Mouse (Mus musculus) heart, embryonic 14.5 days (tissue): Measurements from ENCODE around the gene Atf6. TPM values are rescaled to one million over a fixed set of nuclear protein-coding genes. Genes with fewer than 3 reads are reported as not detected.
A peak's percentile ranks its signal among the peaks of the same experiment; 100 is the strongest.

Source experiments
- ATAC-seq: fragments of 200-750 bp; cut with Nextera tagmentation; 2 replicates; pipeline ENCODE4 v1.8.0; 2017; ENCODE audit warnings: low read depth, moderate TSS enrichment; ENCODE audit not compliant: insufficient number of reproducible peaks, insufficient read depth, low FRiP score
- H3K27ac ChIP-seq, 2 experiments: fragments of 200-500 bp in 1 of 2; fragments of 300-500 bp in 1 of 2; sonication (generic) in 1 of 2; replicated peaks in 1 of 2; 2 replicates each; pipeline ENCODE4 v1.5.1; 2012 to 2014; ENCODE audit warnings: low read depth in 2 of 2, low read length in 2 of 2, control low read depth in 1 of 2, mild to moderate bottlenecking in 1 of 2, mixed read lengths in 1 of 2; ENCODE audit not compliant: control insufficient read depth in 1 of 2, insufficient read depth in 1 of 2
- H3K27me3 ChIP-seq: fragments of 300-500 bp; sonication (generic); 2 replicates; pipeline ENCODE4 v1.6.1; 2014; ENCODE audit warnings: mild to moderate bottlenecking, low read length, control low read depth; ENCODE audit not compliant: control insufficient read depth, insufficient read depth
- H3K36me3 ChIP-seq: fragments of 300-500 bp; sonication (generic); 2 replicates; pipeline ENCODE4 v1.6.1; 2014; ENCODE audit warnings: mild to moderate bottlenecking, control low read depth, low read length, mixed read lengths; ENCODE audit not compliant: control insufficient read depth, insufficient read depth
- H3K4me1 ChIP-seq, 2 experiments: fragments of 200-500 bp in 1 of 2; fragments of 300-500 bp in 1 of 2; sonication (generic) in 1 of 2; 2 replicates each; pipeline ENCODE4 v1.6.1; 2012 to 2014; ENCODE audit warnings: low read length in 2 of 2, control low read depth in 1 of 2, mixed read lengths in 1 of 2; ENCODE audit not compliant: control insufficient read depth in 2 of 2, insufficient read depth in 2 of 2
- H3K4me2 ChIP-seq: fragments of 300-500 bp; sonication (generic); 2 replicates; pipeline ENCODE4 v1.6.1; 2014; ENCODE audit warnings: mild to moderate bottlenecking, low read length
- H3K4me3 ChIP-seq, 2 experiments: fragments of 200-500 bp in 1 of 2; fragments of 300-500 bp in 1 of 2; sonication (generic) in 1 of 2; 2 replicates each; pipeline ENCODE4 v1.5.1; 2012 to 2014; ENCODE audit warnings: low read length in 2 of 2, mild to moderate bottlenecking in 2 of 2, control low read depth in 1 of 2, low read depth in 1 of 2, moderate library complexity in 1 of 2; ENCODE audit not compliant: control insufficient read depth in 1 of 2, insufficient read depth in 1 of 2
- H3K9ac ChIP-seq: fragments of 300-500 bp; sonication (generic); 2 replicates; pipeline ENCODE4 v1.6.1; 2014; ENCODE audit warnings: mild to moderate bottlenecking, low read length
- H3K9me3 ChIP-seq: fragments of 300-500 bp; sonication (generic); 2 replicates; pipeline ENCODE4 v1.6.1; 2016; ENCODE audit warnings: low read length, control low read depth; ENCODE audit not compliant: control insufficient read depth
- WGBS: fragments of 180-500 bp; shearing (Covaris S2); extraction: QIAGEN DNeasy Blood & Tissue Kit; methylation state at CpG from one replicate; pipeline ENCODE4 v1.1.7; 2014; 5-methylcytosine and 5-hydroxymethylcytosine counted together
- polyA plus RNA-seq: library from polyadenylated mRNA; unstranded; fragments of >200 nt; fragmentation: Nextera tagmentation; extraction: Ambion mirVana; gene quantifications from 2 replicates; pipeline ENCODE4 v1.2.1, GENCODE M21; 2014

Atf6 gene
- polyA plus RNA-seq, 1 experiment from 2014 or later = 14.4 TPM

GRCm38 (mm10) chr1:170892279-170892678, 24.7 kb upstream of the Atf6 start:
- H3K4me3 ChIP-seq = no peak overlapping the region
- 69% methylated on average over 1 of the region's 1 CpGs for WGBS

GRCm38 (mm10) chr1:170891646-170892045, 24.1 kb upstream of the Atf6 start:
- H3K4me1 ChIP-seq = no peaks in the 10 kb centered on the region; a peak in 1 of 4 replicates
- H3K27me3 ChIP-seq = peaks cover under 1% of the 10 kb centered on the region; the same call in 1 of the 2 replicates
- no peak for ATAC-seq
- H3K36me3 ChIP-seq = no peaks in the 10 kb centered on the region
- H3K9me3 ChIP-seq = no peaks in the 10 kb centered on the region
- H3K4me3 ChIP-seq = no peak overlapping the region
- WGBS = 40% methylated on average over 2 of the region's 2 CpGs
- H3K27ac ChIP-seq = no peak overlapping the region
- no peak overlapping the region for H3K9ac ChIP-seq
- no peak overlapping the region for H3K4me2 ChIP-seq

More at GRCm38 (mm10) chr1:170892279-170892678, 24.7 kb upstream of the Atf6 start:
- no peaks in the 10 kb centered on the region for H3K36me3 ChIP-seq
- H3K9me3 ChIP-seq = no peaks in the 10 kb centered on the region
- no peak overlapping the region for H3K4me2 ChIP-seq
- no peak overlapping the region for H3K27ac ChIP-seq
- no peak overlapping the region for H3K9ac ChIP-seq
- no peak for ATAC-seq
- H3K4me1 ChIP-seq = no peaks in the 10 kb centered on the region; a peak in 1 of 4 replicates
- H3K27me3 ChIP-seq = peaks cover 7% of the 10 kb centered on the region

- H3K4me2 ChIP-seq = no peak overlapping the region
- no peak overlapping the region for H3K27ac ChIP-seq
- peaks cover under 1 to 8% of the 10 kb centered on the region in 2 experiments; a peak in 3 of 4 replicates for H3K4me1 ChIP-seq
- H3K9me3 ChIP-seq = no peaks in the 10 kb centered on the region
- no peak overlapping the region for H3K9ac ChIP-seq
- H3K36me3 ChIP-seq = no peaks in the 10 kb centered on the region
- WGBS = 77% methylated on average over 4 of the region's 4 CpGs
- no peaks in the 10 kb centered on the region for H3K27me3 ChIP-seq
- ATAC-seq = no peak
- no peak overlapping the region for H3K4me3 ChIP-seq
Observed at GRCm38 (mm10) chr1:170889310-170889709, 21.7 kb upstream of the Atf6 start.

- no peak overlapping the region for H3K27ac ChIP-seq
- peaks cover 8% of the 10 kb centered on the region; the same call in 1 of the 2 replicates for H3K36me3 ChIP-seq
- H3K4me3 ChIP-seq = no peak overlapping the region
- no peak for ATAC-seq
- 49% methylated on average over 6 of the region's 6 CpGs for WGBS
- no peaks in the 10 kb centered on the region for H3K27me3 ChIP-seq
- H3K4me2 ChIP-seq = no peak overlapping the region
- H3K9me3 ChIP-seq = no peaks in the 10 kb centered on the region
- H3K9ac ChIP-seq = no peak overlapping the region
- H3K4me1 ChIP-seq = peaks cover 4 to 17% of the 10 kb centered on the region in 2 experiments; a peak in 3 of 4 replicates
Observed at GRCm38 (mm10) chr1:170886044-170886458, 18.5 kb upstream of the Atf6 start.

- ATAC-seq = peak; percentile 82
- H3K4me1 ChIP-seq = peaks cover 4 to 17% of the 10 kb centered on the region in 2 experiments; a peak in 3 of 4 replicates
- WGBS = under 1% methylated on average over 45 of the region's 46 CpGs
Observed at GRCm38 (mm10) chr1:170884978-170885561, 17.5 kb upstream of the Atf6 start, which contains the start of the genes Gm26620 and Dusp12. Gm26620 (plus strand) TSS chr1:170885065. Dusp12 (minus strand) TSS chr1:170885540.

GRCm38 (mm10) chr1:170884390-170884789, 16.8 kb upstream of the Atf6 start:
- peak overlapping the region; percentile 94 for H3K9ac ChIP-seq
- H3K4me2 ChIP-seq = peak overlapping the region; percentile 96
- no peaks in the 10 kb centered on the region for H3K9me3 ChIP-seq
- no peak for ATAC-seq
- H3K4me3 ChIP-seq = peak overlapping the region; percentile 60 to 99
- H3K27me3 ChIP-seq = no peaks in the 10 kb centered on the region
- H3K27ac ChIP-seq = no peak overlapping the region
- H3K4me1 ChIP-seq = peaks cover 4 to 17% of the 10 kb centered on the region in 2 experiments; a peak in 3 of 4 replicates
- 20% methylated on average over 8 of the region's 8 CpGs for WGBS
- H3K36me3 ChIP-seq = peaks cover 24% of the 10 kb centered on the region

More at GRCm38 (mm10) chr1:170884978-170885561, 17.5 kb upstream of the Atf6 start, which contains the start of the genes Gm26620 and Dusp12:
- Histone ChIP-seq H3K27ac (peak within 1 kb of the TSS; percentile 32 to 59; a peak in 2 of 4 replicates), H3K4me2 (peak within 1 kb of the TSS; percentile 96), H3K4me3 (peak within 1 kb of the TSS; percentile 60 to 99), H3K9ac (peak within 1 kb of the TSS; percentile 94), H3K27me3 (no peaks in the 10 kb centered on the region), H3K9me3 (no peaks in the 10 kb centered on the region), H3K36me3 (peaks cover 18% of the 10 kb centered on the region)

GRCm38 (mm10) chr1:170882915-170883485, 15.4 kb upstream of the Atf6 start:
- no peak overlapping the region for H3K4me2 ChIP-seq
- no peak overlapping the region for H3K4me3 ChIP-seq
- no peak overlapping the region for H3K27ac ChIP-seq
- no peaks in the 10 kb centered on the region for H3K9me3 ChIP-seq
- peaks cover 4 to 17% of the 10 kb centered on the region in 2 experiments; a peak in 3 of 4 replicates for H3K4me1 ChIP-seq
- no peak overlapping the region for H3K9ac ChIP-seq
- no peak for ATAC-seq
- peaks cover 35% of the 10 kb centered on the region for H3K36me3 ChIP-seq
- WGBS = 78% methylated on average over 5 of the region's 5 CpGs
- no peaks in the 10 kb centered on the region for H3K27me3 ChIP-seq
